Mouse (Mus musculus): ENCODE measurements around the gene Arhgef25.
"Not testable (repeated sequence)": the region's sequence is repeated elsewhere in the genome, so short reads cannot be mapped to it uniquely, and the experiment has no call there.

Arhgef25 gene

GRCm38 (mm10) chr10:127204589-127204988 is 14.7 kb upstream of the Arhgef25 start:
- DNase-seq (ENCODE audit: low read depth, low spot score): no peak

GRCm38 (mm10) chr10:127203106-127203505 is 13.2 kb upstream of the Arhgef25 start:
- no peak for DNase-seq (ENCODE audit: low read depth, low spot score)

- DNase-seq (ENCODE audit: low read depth, low spot score): no peak
Measured at GRCm38 (mm10) chr10:127200279-127200678, 10.4 kb upstream of the Arhgef25 start.

GRCm38 (mm10) chr10:127199474-127199873 is 9.6 kb upstream of the Arhgef25 start:
- DNase-seq (ENCODE audit: low read depth, low spot score): no peak

- DNase-seq (ENCODE audit: low read depth, low spot score): no peak
Measured at GRCm38 (mm10) chr10:127199068-127199467, 9.2 kb upstream of the Arhgef25 start.

- no peak for DNase-seq (ENCODE audit: low read depth, low spot score)
Measured at GRCm38 (mm10) chr10:127198492-127198891, 8.6 kb upstream of the Arhgef25 start.

- DNase-seq (ENCODE audit: low read depth, low spot score): no peak
Measured at GRCm38 (mm10) chr10:127197505-127198110, 7.7 kb upstream of the Arhgef25 start.

GRCm38 (mm10) chr10:127197104-127197503 is 7.2 kb upstream of the Arhgef25 start:
- no peak for DNase-seq (ENCODE audit: low read depth, low spot score)

GRCm38 (mm10) chr10:127196392-127196791 is 6.5 kb upstream of the Arhgef25 start:
- no peak for DNase-seq (ENCODE audit: low read depth, low spot score)

- no peak for DNase-seq (ENCODE audit: low read depth, low spot score)
Measured at GRCm38 (mm10) chr10:127195328-127196129, 5.6 kb upstream of the Arhgef25 start, which contains the start of gene Dtx3. Gene Dtx3, minus strand, starts transcription at chr10:127195728.

GRCm38 (mm10) chr10:127194428-127195327 is 4.8 kb upstream of the Arhgef25 start:
- DNase-seq (ENCODE audit: low read depth, low spot score): no peak

GRCm38 (mm10) chr10:127193011-127193410 is 3.1 kb upstream of the Arhgef25 start:
- no peak for DNase-seq (ENCODE audit: low read depth, low spot score)

- not testable (repeated sequence) for DNase-seq (ENCODE audit: low read depth, low spot score)
Measured at GRCm38 (mm10) chr10:127192057-127192328, 2.1 kb upstream of the Arhgef25 start.

- DNase-seq (ENCODE audit: low read depth, low spot score): no peak
Measured at GRCm38 (mm10) chr10:127191191-127192056, 1.5 kb upstream of the Arhgef25 start.

GRCm38 (mm10) chr10:127190398-127191190 is 711 bp upstream of the Arhgef25 start:
- DNase-seq (ENCODE audit: low read depth, low spot score): no peak

- no peak for DNase-seq (ENCODE audit: low read depth, low spot score)
Measured at GRCm38 (mm10) chr10:127189116-127189650, 700 bp downstream of the Arhgef25 start.

- DNase-seq (ENCODE audit: low read depth, low spot score): no peak
Measured at GRCm38 (mm10) chr10:127188465-127189115, 1.3 kb downstream of the Arhgef25 start.

- DNase-seq (ENCODE audit: low read depth, low spot score): no peak
Measured at GRCm38 (mm10) chr10:127188079-127188453, 1.8 kb downstream of the Arhgef25 start.

GRCm38 (mm10) chr10:127187371-127188078 is 2.4 kb downstream of the Arhgef25 start:
- no peak for DNase-seq (ENCODE audit: low read depth, low spot score)
